Mouse (Mus musculus) right cerebral cortex, postnatal 25 days (tissue): ENCODE results near the gene Tcte1.
A peak's percentile ranks its signal among the peaks of the same experiment; 100 is the strongest.

Source experiments
- DNase-seq: peaks from one replicate; pipeline ENCODE4 v3.0.0; 2022

Tcte1 gene

GRCm38 (mm10) chr17:45548541-45549512 is 25.6 kb downstream of the Tcte1 start:
- DNase-seq = peak; percentile 66

- peak; percentile 66 for DNase-seq
Measured at GRCm38 (mm10) chr17:45549617-45550181, 26.5 kb downstream of the Tcte1 start, which contains the start of gene Tmem151b. Gene Tmem151b (minus strand): TSS chr17:45549677.

- DNase-seq = no peak
Measured at GRCm38 (mm10) chr17:45550253-45550652, 27.0 kb downstream of the Tcte1 start.

GRCm38 (mm10) chr17:45551249-45551796 is 28.1 kb downstream of the Tcte1 start:
- DNase-seq = no peak

GRCm38 (mm10) chr17:45551816-45552451 is 28.7 kb downstream of the Tcte1 start:
- DNase-seq = peak; percentile 80

- DNase-seq = no peak
Measured at GRCm38 (mm10) chr17:45553065-45553464, 29.8 kb downstream of the Tcte1 start.

GRCm38 (mm10) chr17:45554420-45554819 is 31.2 kb downstream of the Tcte1 start:
- no peak for DNase-seq

- DNase-seq = peak; percentile 86
Measured at GRCm38 (mm10) chr17:45555452-45556106, 32.3 kb downstream of the Tcte1 start, which contains the start of gene Nfkbie. Gene Nfkbie (plus strand): TSS chr17:45555703.

- DNase-seq = no peak
Measured at GRCm38 (mm10) chr17:45556107-45556489, 32.9 kb downstream of the Tcte1 start.

- no peak for DNase-seq
Measured at GRCm38 (mm10) chr17:45556514-45557245, 33.4 kb downstream of the Tcte1 start.

GRCm38 (mm10) chr17:45557246-45557824 is 34.1 kb downstream of the Tcte1 start:
- no peak for DNase-seq

- no peak for DNase-seq
Measured at GRCm38 (mm10) chr17:45557998-45558862, 35.0 kb downstream of the Tcte1 start.

- DNase-seq = no peak
Measured at GRCm38 (mm10) chr17:45559732-45560525, 36.7 kb downstream of the Tcte1 start.

GRCm38 (mm10) chr17:45563216-45563615 is 40.0 kb downstream of the Tcte1 start:
- DNase-seq = no peak

- DNase-seq = peak; percentile 92
Measured at GRCm38 (mm10) chr17:45563655-45564530, 40.7 kb downstream of the Tcte1 start, which contains the start of gene Slc35b2. Gene Slc35b2 (plus strand): TSS chr17:45563874.

GRCm38 (mm10) chr17:45564531-45565084 is 41.4 kb downstream of the Tcte1 start:
- DNase-seq = no peak

- DNase-seq = no peak
Measured at GRCm38 (mm10) chr17:45565103-45565502, 41.9 kb downstream of the Tcte1 start.

GRCm38 (mm10) chr17:45566031-45566359 is 42.8 kb downstream of the Tcte1 start:
- DNase-seq = no peak
